Mouse (Mus musculus) cerebral cortex, adult 2 months (tissue): Measurements from ENCODE around the gene Cfap46.

Experiments
- WGBS: fragments of 180-500 bp; shearing (Covaris S2); methylation state at CpG from one replicate; pipeline ENCODE4 v1.1.7; 2018; 5-methylcytosine and 5-hydroxymethylcytosine counted together

Cfap46 gene

DNA sequence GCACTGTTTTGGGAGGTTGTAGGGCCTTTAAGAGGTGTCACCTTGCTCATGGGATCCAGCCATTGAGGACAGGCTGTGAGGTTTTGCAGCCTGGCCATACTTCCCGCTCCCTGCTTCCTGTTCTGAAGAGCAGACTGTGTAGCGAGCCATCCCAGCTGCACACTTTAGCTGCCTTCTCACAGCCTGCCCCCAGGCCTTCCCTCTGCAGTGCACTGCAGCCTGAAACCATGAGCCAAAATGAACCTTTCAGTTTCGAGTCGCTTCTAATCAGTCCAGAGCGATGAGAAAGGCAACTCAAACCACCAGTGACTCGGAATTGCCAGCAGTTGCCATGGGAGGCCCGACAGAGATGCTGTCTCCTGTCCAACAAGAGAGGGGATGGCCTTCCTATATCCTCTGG, 33.9 kb downstream of the Cfap46 start:
- WGBS: 85% methylated on average over 7 of the region's 7 CpGs

DNA sequence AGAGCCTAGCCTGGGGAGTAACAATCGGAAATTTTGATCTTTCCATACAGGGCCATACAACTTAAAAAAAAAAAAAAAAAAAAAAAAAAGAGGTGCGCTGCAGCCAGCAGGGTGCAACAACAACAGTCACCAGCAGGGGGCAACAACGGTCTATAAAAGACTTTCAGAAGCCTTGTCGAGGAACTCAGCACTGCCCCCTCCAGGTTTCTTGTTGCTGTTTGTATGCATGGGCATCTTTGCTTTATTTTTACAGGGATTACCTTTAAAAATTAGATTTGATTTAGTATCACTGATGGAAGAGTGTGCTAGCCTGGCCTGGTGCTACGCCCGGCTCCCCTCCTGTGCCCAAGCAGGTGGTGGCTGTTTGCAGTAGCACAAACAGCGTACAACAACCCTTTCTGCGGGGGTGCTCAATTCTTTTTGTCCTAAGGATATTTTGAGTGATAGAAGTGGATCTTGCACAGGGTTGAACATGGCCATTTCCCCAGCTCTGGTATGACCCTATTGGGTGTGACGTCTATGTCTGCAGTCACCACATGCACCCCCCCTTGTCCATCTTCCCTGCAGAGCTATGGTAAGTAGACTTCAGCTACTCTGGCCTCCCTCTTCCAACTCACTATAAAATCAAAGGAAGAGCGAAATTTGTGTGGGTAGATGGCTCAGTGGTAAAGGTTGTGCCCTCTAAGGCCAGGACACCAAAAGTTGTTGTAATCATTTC, 35.4 kb downstream of the Cfap46 start:
- WGBS: 42% methylated on average over 10 of the region's 10 CpGs

- WGBS: 58% methylated on average over 2 of the region's 2 CpGs
These were observed 50.2 kb downstream of the Cfap46 start for GRCm38 (mm10) chr7:139633393-139633792.

- WGBS: 65% methylated on average over 9 of the region's 9 CpGs
These were observed 58.5 kb downstream of the Cfap46 start for GRCm38 (mm10) chr7:139625156-139625555.

DNA sequence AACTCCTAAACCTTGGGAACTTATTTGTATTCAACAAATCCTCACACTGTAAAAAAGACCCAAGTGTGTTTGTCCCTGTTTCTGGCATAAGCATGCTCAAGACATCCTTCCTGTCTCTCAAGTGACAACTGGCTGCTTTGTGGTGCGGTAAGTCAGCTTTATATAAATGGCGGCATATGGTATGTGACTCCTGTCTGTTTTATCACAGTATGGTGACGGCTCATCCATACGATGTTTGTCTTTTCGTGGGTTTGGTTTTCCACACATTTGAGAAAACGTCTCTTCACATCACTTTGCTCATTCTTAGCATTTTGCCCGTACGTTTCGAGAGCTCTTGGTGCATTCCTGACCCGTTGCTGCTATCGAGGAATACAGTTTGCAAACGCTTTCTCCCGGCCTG, 61.0 kb downstream of the Cfap46 start:
- WGBS: 62% methylated on average over 13 of the region's 13 CpGs

- WGBS: 34% methylated on average over 12 of the region's 12 CpGs
These were observed 67.5 kb downstream of the Cfap46 start for GRCm38 (mm10) chr7:139615767-139616766.

GRCm38 (mm10) chr7:139610328-139610727, 73.3 kb downstream of the Cfap46 start:
- 96% methylated on average over 2 of the region's 2 CpGs for WGBS

DNA sequence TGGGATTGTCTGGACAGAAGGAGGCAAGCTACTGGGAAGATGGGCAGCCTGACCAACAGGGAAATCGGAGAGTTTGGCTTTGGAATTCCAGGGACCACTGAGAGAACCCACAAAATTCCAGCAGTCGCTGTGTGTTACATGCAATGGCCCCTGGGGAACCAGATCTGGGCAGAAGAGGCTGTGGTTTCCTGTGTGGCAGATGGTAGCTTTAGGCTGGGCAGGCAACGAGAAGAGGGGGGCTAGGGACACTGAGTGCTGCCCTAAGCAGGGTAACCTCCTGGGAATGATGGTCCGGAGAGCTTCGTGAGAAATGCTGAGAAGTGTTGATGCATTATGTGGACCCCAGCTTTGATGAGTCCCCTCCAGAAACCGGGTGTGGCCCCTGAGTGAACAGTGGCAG, 87.8 kb downstream of the Cfap46 start:
- 84% methylated on average over 6 of the region's 6 CpGs for WGBS

DNA sequence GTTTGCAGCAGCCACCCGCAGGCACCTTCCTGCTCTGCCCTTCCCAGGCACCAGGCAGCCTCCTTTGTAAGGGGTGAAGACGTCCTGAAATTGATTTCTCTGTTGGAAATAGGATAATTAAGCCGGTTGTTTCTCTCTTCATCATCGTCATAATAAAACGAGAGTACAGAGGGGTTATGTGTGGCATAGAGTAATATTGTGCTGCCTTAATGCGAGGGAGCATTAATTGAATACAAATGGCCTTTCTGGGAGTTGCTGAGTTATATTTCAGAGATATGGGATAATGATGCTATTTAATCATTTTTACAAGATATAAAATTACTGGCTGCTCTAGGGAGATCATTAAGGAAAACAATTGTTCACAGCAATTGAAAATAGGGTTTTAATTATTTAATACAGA, 88.3 kb downstream of the Cfap46 start:
- 84% methylated on average over 6 of the region's 6 CpGs for WGBS

- 93% methylated on average over 5 of the region's 5 CpGs for WGBS
These were observed 92.3 kb downstream of the Cfap46 start for GRCm38 (mm10) chr7:139591311-139591710.

DNA sequence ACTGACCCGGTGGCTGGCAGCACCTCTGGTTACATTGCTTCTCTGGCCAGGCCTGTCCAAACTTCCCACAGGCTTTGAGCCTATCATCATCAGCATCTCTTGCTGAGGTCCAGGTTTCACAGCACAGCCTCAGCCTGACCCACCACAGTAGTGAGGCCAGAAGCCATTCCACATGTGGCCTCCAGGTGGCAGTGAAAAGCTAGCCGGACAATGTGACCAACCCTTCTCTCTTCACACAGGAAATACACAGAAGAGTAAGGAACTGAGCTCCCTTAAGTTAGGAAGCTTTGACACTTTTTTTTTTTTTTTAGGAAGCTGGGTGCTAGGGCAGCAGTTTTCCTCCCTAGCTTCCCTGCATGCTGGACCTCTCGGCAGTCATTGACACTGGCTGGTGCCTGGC, 93.3 kb downstream of the Cfap46 start:
- 47% methylated on average over 3 of the region's 3 CpGs for WGBS

DNA sequence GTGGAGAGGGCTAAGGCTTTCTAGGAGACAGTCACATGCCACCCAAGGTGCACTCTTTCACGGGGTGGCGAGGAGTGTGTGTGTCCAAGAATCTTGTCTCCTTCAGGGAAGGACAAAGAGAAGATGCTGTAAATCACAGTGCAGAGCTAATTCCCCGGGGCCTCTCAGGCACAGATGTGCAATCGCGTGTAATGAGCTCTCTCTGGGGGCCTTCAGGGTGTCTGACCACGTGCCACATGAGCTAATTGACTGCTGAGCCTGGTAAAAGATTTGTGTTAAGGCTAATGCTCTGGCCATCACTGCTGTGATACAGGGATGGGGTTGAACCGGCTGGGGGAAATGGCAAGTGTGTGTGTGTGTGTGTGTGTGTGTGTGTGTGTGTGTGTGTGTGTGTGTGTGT, 95.7 kb downstream of the Cfap46 start:
- WGBS: 61% methylated on average over 7 of the region's 7 CpGs

- 11% methylated on average over 29 of the region's 29 CpGs for WGBS
These were observed 98.3 kb downstream of the Cfap46 start for GRCm38 (mm10) chr7:139585183-139585821.

DNA sequence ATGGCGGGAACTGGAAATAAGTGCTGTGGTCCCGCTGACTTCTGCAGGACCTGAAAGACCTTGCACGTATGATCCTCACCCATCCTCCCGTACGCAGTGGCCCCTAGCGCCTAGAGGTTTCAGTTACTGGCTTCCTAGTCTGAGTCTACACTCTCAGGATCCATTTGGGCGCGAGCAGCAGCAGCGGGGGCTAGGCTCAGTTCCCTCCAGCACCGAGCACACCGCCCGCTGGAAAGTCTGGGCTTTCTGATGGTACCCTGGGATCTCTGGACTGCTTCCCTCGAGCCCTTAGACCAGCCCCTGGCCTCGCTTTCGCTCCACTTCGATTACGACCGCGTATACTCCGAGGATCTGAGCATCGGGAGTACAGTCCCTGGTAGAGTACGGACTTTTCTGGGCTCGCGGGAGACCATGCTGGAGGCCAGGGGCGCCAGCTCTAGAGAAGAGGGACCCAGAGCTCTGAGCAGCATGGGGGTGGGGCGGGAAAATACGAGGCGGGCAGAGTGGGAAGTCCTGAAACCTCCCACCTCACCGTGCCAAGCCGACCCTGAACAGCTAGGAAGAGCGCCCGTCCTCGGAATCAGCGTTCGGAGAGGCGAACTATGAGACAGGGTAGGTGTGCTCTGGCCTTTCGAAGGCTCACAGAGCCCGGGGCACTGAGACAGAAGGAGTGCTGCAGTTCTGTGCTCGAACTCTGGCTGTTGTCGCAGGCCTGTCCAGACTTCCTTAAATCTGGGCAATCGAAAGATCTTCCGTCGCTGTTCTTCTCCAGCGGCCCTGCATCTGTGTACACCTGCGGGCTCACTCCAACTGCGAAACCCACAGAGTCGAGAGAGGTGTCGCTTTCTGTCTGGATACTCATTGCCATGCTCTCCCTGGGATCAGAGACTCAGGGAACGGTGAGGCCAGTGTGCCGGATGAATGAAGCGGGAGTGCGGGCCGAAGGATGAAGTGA, 99.1 kb downstream of the Cfap46 start:
- 12% methylated on average over 53 of the region's 53 CpGs for WGBS

DNA sequence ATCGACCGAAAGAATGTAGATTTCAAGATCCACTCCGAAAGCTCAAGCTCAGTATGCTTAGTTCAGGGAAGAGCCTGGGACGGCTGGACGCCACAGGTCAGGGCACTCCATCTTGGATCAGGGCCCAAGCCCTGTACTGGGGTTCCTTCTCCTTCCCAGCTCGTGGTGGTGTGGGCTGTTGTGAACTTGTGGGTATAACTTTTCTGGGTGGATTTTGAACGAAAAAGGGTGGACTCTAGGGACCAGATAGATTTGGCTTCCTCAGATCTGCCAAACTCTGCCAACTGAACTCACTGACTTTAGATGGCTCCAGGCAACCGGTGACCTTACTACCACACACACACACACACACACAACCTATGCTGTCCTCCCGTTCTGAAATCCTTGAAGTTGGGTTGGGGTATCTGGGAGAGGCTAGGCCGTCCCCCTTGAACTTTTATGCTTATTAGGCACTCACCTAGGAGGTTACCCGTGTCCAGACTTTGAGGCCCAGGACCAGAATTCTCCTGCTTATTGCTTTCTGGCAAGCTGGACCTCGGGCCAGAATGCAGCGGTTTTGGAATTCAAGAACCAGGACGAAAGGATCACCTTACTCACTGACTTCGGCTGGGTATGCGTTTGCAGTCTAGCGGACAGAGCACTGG, 100.4 kb downstream of the Cfap46 start:
- WGBS: 25% methylated on average over 17 of the region's 17 CpGs

GRCm38 (mm10) chr7:139582595-139582994, 101.0 kb downstream of the Cfap46 start, which contains the start of gene Nkx6-2:
Nkx6-2 (minus strand) TSS chr7:139582797.
- WGBS: under 1% methylated on average over 56 of the region's 56 CpGs

DNA sequence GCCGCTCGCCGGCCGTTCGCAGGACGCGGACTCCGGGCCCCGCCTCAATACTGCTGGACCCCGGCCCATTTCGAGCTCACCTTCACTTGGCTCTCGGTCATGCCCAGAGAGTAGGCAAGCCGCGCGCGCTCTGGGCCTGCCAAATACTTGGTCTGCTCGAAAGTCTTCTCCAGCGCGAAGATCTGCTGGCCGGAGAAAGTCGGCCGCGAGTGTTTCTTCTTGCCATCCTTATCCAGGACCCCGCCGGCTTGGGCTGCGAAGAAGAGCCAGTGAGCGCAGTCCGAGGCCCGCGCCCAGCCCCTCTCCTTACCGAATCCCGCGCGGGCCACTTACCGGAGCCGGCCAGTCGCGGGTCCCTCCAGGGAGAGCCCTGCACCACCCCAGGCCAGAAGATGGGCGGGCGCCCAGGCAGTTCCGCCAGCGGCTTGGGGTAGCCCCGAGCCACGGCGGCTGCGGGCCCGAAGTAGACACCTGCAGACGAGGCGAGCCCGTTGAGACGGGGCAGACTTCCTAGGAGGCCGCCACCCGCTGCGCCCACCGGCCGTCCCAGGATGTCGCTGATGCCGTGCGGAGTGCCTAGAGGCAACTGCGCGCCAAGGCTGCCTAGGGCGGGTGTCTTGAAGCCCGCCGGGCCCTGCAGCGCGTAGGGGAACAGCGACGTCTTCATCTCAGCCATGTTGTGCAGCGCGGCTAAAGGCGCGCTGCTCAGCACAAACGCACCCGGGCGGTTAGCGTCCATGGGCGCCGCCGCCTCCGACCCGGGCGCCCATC, 101.6 kb downstream of the Cfap46 start:
- 1% methylated on average over 82 of the region's 82 CpGs for WGBS

DNA sequence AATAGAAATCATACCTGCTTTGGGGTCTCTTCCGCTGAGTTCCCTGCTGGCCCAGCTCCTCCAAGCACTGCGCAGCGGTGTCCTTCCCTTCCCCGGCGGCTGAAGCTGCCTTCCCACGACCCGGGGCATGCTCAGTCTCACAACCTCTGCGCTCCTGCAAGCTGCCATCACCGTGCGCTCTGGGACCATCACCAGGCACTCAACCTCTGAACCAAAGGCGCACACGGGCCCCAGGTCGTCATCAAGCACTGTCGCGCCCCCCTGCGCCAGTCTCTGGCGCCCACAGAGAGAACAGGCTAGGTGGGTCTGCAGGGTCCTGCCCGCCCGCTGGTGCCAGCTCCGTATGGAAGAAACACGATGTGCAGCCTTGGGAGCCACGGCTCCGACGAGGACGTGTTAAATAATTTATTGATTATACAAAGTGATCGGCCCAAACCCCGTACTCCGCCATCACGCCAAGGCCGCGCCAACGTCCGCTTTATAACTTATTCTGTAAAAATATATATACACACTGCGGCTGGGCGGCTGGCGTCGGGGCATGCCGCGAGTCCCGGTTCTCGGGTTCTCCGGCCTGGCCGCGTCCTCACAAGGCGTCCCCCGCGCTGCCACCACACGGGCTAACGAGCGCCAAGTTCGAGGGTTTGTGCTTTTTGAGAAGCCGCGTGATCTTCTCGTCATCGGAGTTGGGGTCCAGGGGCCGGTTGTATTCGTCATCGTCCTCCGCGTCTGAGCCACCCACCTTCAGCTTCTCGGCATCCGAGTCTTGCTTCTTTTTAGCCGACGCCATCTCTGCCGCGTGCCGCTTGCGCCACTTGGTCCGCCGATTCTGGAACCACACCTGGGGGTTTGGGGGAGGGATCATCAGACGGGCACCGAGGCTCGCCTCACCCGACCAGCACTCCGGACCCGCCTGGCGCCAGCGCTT, 102.5 kb downstream of the Cfap46 start:
- 9% methylated on average over 78 of the region's 78 CpGs for WGBS
